Mouse (Mus musculus): ENCODE results near the gene Stxbp5. TPM values are rescaled to one million over a fixed set of nuclear protein-coding genes. Genes with fewer than 3 reads are reported as not detected.

Stxbp5 gene
- polyA plus RNA-seq, 1 experiment from 2014 or later = 5.6 TPM

DNA sequence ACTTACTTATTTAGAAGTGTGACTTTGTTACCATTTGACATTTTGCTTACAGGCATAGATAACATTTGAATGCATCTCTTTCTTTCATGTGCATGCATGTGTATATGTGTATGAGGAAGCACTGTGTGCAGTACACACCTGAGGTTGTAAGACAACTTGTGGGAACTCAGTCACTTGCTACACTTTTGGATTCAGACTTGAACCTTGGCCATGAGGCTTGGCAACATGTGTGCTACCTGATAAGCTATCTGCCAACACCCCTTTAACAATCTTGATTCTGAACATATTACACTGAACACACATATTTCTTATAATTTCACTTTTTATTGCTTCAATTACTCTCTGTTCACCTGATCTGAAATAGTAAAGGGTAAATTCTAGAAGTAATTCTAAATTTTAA is 106.5 kb downstream of the Stxbp5 start:
- Histone ChIP-seq H3K27me3 (no peaks in the 10 kb centered on the region), H3K9ac (no peak overlapping the region), H3K9me3 (no peaks in the 10 kb centered on the region), H3K4me2 (replicated peaks) (no peak overlapping the region), H3K36me3 (peaks cover 29% of the 10 kb centered on the region), H3K4me3 (no peak overlapping the region), H3K4me1 (no peaks in the 10 kb centered on the region), H3K27ac (no peak overlapping the region)
- ATAC-seq (ENCODE audit: low FRiP score, low read depth) = no peak

DNA sequence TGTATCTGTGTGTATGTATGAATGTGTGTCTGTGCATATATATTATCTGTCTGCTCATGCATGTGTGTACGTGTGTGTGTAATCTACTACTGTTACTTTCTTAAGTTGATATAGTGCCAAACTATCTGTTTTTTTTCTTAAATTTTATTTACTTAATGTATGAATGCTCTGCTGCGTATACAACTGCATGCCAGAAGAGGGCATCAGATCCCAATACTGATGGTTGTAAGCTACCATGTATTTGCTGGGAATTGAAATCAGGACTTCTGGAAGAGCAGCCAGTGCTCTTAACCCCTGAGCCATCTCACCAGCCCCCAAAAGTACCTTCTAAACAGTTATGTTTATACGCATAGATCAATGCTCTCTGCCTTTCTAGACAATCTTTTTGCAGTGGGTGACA is 109.9 kb downstream of the Stxbp5 start:
- H3K27me3 ChIP-seq = no peaks in the 10 kb centered on the region
- WGBS = 94% methylated on average over 3 of the region's 3 CpGs
- H3K4me1 ChIP-seq = no peaks in the 10 kb centered on the region
- no peak overlapping the region for H3K4me2 ChIP-seq (replicated peaks)
- no peak for ATAC-seq (ENCODE audit: low FRiP score, low read depth)
- no peak overlapping the region for H3K27ac ChIP-seq
- H3K4me3 ChIP-seq = no peak overlapping the region
- H3K9ac ChIP-seq = no peak overlapping the region
- H3K9me3 ChIP-seq = no peaks in the 10 kb centered on the region
- peaks cover 23% of the 10 kb centered on the region for H3K36me3 ChIP-seq

DNA sequence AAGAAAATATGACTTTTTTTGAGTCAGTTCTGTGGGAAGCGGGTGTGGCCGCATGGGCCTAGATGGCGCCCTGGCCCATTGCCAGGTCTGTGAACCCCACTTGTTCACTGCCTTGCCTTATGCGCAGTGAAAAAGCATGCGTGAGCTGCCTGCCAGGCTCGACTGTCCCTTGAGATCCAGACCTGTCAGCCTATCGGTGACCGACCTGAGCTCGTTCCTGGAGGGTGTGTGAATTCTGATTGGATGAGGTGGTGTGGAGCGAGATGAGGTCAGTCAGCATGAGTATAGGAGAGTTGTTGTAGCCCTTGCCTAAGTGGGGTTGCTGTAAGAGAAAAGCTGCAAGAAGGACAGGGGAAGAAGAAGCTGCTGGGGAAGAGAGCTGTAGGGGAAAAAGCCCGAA is 114.4 kb downstream of the Stxbp5 start:
- H3K4me1 ChIP-seq = no peaks in the 10 kb centered on the region
- WGBS = 89% methylated on average over 11 of the region's 11 CpGs
- no peak for ATAC-seq (ENCODE audit: low FRiP score, low read depth)
- H3K4me2 ChIP-seq (replicated peaks) = no peak overlapping the region
- no peak overlapping the region for H3K27ac ChIP-seq
- H3K9ac ChIP-seq = no peak overlapping the region
- peaks cover 14% of the 10 kb centered on the region for H3K36me3 ChIP-seq
- H3K4me3 ChIP-seq = no peak overlapping the region
- H3K27me3 ChIP-seq = no peaks in the 10 kb centered on the region
- H3K9me3 ChIP-seq = no peaks in the 10 kb centered on the region

DNA sequence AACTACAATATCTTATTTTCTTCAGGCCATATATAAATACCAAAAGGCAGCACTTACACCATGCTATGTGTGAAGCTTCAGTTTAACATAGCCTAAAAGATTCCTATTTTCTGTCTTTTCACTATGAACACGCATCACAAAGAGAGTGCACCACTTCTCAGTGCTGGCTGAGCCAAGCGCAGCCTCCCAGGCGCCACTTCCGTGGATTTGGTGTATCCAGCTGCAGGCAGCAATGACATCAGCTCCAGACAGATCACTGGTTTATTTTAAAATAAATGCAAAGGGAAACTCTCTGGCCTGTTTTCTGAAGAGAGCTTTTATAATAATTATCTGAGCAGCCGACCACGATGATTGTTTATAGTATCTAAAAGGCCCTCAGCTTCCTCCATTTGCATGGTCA is 115.2 kb downstream of the Stxbp5 start:
- no peaks in the 10 kb centered on the region for H3K27me3 ChIP-seq
- no peak overlapping the region for H3K4me2 ChIP-seq (replicated peaks)
- no peaks in the 10 kb centered on the region for H3K4me1 ChIP-seq
- 86% methylated on average over 6 of the region's 6 CpGs for WGBS
- ATAC-seq (ENCODE audit: low FRiP score, low read depth) = no peak
- no peak overlapping the region for H3K4me3 ChIP-seq
- peaks cover 9% of the 10 kb centered on the region for H3K36me3 ChIP-seq
- no peaks in the 10 kb centered on the region for H3K9me3 ChIP-seq
- H3K27ac ChIP-seq = no peak overlapping the region
- no peak overlapping the region for H3K9ac ChIP-seq

DNA sequence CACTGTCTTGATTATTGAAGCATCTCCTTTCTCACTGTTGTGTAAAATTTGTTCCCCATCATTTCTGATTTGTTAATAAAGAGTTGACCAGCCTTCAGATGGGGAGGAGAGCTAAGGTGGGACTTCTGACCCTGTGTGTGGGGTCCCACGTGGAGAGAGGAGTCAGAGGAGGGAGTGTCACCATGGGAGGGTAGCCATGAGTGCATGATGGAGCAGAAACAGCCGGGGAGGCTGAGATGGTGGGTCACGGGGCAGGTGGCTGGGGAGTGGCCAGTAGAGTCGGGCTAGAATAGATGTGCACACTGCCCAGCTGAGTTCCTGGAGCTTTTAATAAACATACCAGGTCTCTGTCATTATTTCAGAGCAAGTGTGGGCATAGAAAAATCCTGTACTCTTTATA is 121.0 kb downstream of the Stxbp5 start:
- 70% methylated on average over 4 of the region's 4 CpGs for WGBS
- Histone ChIP-seq H3K36me3 (peaks cover 3% of the 10 kb centered on the region; the same call in 1 of the 2 replicates), H3K9ac (no peak overlapping the region), H3K4me2 (replicated peaks) (no peak overlapping the region), H3K27me3 (no peaks in the 10 kb centered on the region), H3K27ac (no peak overlapping the region), H3K9me3 (no peaks in the 10 kb centered on the region), H3K4me1 (no peaks in the 10 kb centered on the region), H3K4me3 (no peak overlapping the region)
- no peak for ATAC-seq (ENCODE audit: low FRiP score, low read depth)

DNA sequence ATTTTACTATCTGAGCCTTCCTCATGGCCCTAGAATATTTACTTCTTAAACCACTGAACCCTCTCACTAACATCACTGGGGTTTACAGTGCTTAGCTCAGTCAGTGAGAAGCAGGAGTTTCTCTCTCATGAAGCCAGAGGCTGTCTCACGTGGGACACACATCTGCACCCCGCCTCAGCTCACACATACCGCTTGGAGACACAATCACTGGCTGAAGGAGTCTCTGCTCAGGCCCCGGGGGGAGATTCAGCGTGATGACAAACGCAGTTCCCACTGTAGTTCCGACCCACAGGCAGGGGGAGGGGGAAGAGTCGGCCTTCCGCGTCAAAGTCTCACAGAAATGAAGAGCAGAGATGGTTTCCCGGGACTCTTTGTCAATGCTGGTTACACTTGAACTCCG is 130.6 kb downstream of the Stxbp5 start:
- WGBS = 78% methylated on average over 12 of the region's 12 CpGs
- Histone ChIP-seq H3K9me3 (no peaks in the 10 kb centered on the region), H3K4me2 (replicated peaks) (no peak overlapping the region), H3K4me3 (no peak overlapping the region), H3K9ac (no peak overlapping the region), H3K27ac (no peak overlapping the region), H3K36me3 (peaks cover 42% of the 10 kb centered on the region), H3K27me3 (no peaks in the 10 kb centered on the region), H3K4me1 (0 out of 2 replicates have a peak, but pooled peaks cover 3% of the 10 kb centered on the region)
- no peak for ATAC-seq (ENCODE audit: low FRiP score, low read depth)

DNA sequence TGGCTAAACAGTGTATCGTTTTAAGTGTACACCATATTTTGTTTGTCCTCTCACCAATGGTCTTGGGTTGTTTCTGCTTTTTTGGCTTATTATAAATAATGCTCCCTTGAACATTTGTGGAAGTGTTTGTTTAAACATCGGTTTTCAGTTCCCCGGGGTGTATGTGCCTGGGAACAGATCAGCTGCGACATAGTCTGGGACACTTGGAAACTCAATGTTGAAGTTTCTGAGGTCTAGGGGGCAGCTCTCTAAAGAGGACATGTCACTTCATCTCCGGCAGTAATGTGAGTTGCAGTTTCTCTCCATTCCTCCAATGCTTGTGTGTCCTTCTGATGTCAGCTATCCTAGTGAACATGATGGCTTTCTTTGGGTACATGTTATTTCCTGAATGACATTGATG is 137.0 kb downstream of the Stxbp5 start:
- H3K9me3 ChIP-seq = no peaks in the 10 kb centered on the region
- no peak overlapping the region for H3K9ac ChIP-seq
- H3K27ac ChIP-seq = no peak overlapping the region
- 91% methylated on average over 5 of the region's 5 CpGs for WGBS
- H3K4me1 ChIP-seq = no peaks in the 10 kb centered on the region
- ATAC-seq (ENCODE audit: low FRiP score, low read depth) = no peak
- H3K27me3 ChIP-seq = no peaks in the 10 kb centered on the region
- peaks cover 52% of the 10 kb centered on the region for H3K36me3 ChIP-seq
- no peak overlapping the region for H3K4me2 ChIP-seq (replicated peaks)
- H3K4me3 ChIP-seq = no peak overlapping the region

DNA sequence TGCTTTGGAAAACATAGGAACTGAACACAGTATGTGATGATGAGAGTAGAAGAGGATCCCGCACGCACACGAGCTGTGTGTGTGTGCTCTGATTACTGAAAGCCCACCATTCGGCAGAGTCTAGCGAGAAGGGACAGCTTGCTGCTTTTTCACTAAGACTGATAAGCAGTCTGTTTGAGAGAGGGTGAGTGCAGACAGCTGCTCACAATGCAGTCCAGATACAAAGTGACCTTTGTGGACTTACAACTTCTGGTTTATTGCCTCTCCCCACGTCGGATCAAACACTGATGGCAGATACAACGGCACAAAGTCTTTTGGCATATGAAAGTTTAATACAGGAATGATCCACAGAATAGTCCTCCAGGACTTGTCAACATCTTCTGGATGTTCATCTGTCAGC is 140.6 kb downstream of the Stxbp5 start:
- Histone ChIP-seq H3K27ac (no peak overlapping the region), H3K9ac (no peak overlapping the region), H3K4me3 (no peak overlapping the region), H3K4me1 (no peaks in the 10 kb centered on the region), H3K36me3 (peaks cover 23% of the 10 kb centered on the region), H3K9me3 (no peaks in the 10 kb centered on the region), H3K4me2 (replicated peaks) (no peak overlapping the region), H3K27me3 (no peaks in the 10 kb centered on the region)
- WGBS = 86% methylated on average over 8 of the region's 8 CpGs
- no peak for ATAC-seq (ENCODE audit: low FRiP score, low read depth)

DNA sequence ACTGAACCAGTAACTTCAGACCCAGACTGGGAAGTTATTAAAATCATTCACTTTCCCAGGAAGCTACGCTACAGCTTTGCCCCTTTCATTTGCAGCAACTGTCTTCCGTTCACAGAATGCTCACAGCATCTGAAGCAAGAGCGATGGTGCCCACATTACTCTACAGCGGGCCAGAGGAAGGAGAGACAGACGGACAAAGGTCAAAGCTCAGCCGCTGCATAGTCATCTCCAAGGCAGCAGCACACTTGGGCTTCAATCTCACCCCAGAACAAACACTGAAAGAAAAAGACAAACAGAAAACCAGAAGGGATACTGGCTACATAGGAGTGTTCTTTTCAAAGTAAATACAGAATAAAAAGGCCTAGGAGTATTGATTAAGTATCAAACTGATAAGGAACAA is 144.3 kb downstream of the Stxbp5 start:
- no peak overlapping the region for H3K4me2 ChIP-seq (replicated peaks)
- H3K36me3 ChIP-seq = peaks cover 11% of the 10 kb centered on the region
- no peak for ATAC-seq (ENCODE audit: low FRiP score, low read depth)
- no peak overlapping the region for H3K9ac ChIP-seq
- no peaks in the 10 kb centered on the region for H3K9me3 ChIP-seq
- 70% methylated on average over 6 of the region's 6 CpGs for WGBS
- no peak overlapping the region for H3K27ac ChIP-seq
- H3K4me1 ChIP-seq = no peaks in the 10 kb centered on the region
- H3K4me3 ChIP-seq = no peak overlapping the region
- no peaks in the 10 kb centered on the region for H3K27me3 ChIP-seq

DNA sequence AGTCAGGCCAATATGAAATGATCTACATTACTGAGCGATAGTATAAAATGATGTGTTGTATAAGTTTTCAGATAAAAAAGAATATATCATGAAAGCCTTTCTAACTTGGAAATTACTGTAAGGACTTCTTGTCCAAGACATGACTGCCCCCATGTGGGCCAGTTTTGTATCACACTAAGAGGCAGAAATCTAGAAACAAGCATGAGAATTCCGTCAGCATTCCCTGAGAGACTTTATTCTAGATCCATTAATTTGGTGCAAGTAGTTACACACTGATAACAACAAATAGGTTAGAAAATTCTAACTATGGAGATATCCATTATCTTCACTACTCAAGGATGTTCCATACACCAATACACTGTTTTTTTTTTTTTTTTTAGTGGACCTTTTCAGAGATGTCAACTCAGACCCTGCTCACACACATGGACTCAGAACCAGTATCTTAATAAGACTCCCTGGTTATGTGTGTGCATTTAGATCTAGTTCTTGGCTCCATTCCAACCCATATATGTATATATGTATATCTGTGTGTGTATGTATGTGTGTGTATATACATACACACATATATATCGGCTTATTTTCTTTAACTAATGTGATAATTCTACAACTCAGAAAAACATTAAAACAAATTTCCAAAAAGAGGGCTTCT is 145.9 kb downstream of the Stxbp5 start:
- Histone ChIP-seq H3K4me2 (replicated peaks) (no peak overlapping the region), H3K27me3 (no peaks in the 10 kb centered on the region), H3K4me3 (no peak overlapping the region), H3K27ac (no peak overlapping the region), H3K4me1 (no peaks in the 10 kb centered on the region), H3K36me3 (peaks cover under 1% of the 10 kb centered on the region; the same call in 1 of the 2 replicates), H3K9ac (no peak overlapping the region), H3K9me3 (no peaks in the 10 kb centered on the region)
- peak; percentile 57 for ATAC-seq (ENCODE audit: low FRiP score, low read depth)
- 52% methylated on average over 3 of the region's 3 CpGs for WGBS

DNA sequence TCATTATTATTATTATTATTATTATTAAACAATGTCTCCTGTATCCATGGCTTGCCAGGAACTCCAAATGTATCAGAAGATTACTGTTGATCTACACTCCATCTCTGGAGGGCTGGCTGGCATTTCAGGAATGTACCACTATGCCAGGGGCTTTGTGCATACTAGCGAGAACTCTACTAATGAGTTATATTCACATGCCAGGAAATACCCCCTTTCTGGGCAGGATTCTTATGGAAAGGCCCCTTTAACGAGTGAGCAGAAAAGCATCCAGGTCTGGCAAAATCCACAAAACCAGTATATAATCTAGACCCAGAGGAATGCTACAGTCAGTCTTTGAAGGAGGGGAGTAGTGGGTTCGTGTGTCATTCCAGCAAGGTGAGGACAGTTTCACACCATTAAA is 167.0 kb downstream of the Stxbp5 start:
- no peak overlapping the region for H3K4me3 ChIP-seq
- WGBS = 56% methylated on average over 3 of the region's 3 CpGs
- no peak overlapping the region for H3K27ac ChIP-seq
- H3K36me3 ChIP-seq = no peaks in the 10 kb centered on the region
- H3K9ac ChIP-seq = no peak overlapping the region
- no peaks in the 10 kb centered on the region for H3K27me3 ChIP-seq
- no peaks in the 10 kb centered on the region for H3K9me3 ChIP-seq
- H3K4me1 ChIP-seq = peaks cover 7% of the 10 kb centered on the region
- no peak for ATAC-seq (ENCODE audit: low FRiP score, low read depth)
- H3K4me2 ChIP-seq (replicated peaks) = no peak overlapping the region

DNA sequence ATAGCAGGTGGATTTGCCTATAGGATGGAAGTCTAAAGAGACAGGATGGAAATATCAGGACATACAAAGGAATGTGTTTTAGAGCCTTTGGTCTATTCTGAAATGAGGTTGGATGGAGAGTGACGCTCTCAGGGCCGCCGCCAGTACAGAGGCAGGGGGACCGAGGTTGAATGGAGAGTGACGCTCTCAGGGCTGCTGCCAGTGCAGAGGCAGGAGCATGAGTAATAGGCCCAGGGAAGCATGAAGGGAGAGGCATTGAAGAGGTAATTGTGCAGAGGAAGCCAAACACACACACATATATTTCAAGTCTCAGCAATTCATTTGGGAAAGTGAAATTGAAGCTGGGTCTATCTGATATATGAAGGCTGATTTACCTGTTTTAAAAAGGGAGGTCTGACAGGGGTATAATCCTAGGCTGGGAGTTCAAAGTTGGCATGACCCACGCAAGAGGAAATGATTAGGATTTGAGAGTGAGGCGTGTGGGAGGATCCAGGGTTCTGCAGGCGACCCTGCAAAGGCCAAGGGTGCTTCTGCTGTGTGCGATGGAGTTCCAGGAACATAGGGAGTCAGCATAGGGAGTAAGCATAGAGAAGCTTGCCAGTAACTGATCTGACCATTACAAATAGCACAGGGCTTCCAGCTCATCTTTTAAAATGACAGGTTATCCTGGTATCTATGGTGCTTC is 168.7 kb downstream of the Stxbp5 start:
- peaks cover 7% of the 10 kb centered on the region for H3K4me1 ChIP-seq
- WGBS = 86% methylated on average over 9 of the region's 9 CpGs
- ATAC-seq (ENCODE audit: low FRiP score, low read depth) = no peak
- no peak overlapping the region for H3K4me2 ChIP-seq (replicated peaks)
- no peaks in the 10 kb centered on the region for H3K27me3 ChIP-seq
- no peak overlapping the region for H3K4me3 ChIP-seq
- no peaks in the 10 kb centered on the region for H3K9me3 ChIP-seq
- H3K27ac ChIP-seq = no peak overlapping the region
- no peak overlapping the region for H3K9ac ChIP-seq
- H3K36me3 ChIP-seq = no peaks in the 10 kb centered on the region

Measured in limb, embryonic 13.5 days (tissue).